Mouse (Mus musculus): Measurements from ENCODE around the gene Klhdc1.

DNA sequence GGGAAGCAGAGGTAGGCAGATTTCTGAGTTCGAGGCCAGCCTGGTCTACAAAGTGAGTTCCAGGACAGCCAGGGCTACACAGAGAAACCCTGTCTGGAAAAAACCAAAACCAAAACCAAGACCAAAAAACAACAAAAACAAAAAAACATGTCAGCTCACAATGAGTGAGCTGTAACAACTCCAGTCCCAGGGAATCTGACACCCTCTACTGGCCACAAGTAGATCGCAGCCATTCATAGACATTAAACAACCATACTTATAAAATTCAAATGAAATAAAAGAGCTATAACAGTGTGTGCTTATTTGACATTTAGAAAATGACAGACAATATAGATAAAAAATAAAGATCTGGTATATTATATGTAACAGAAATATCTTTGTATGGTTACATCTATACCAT is 92.6 kb downstream of the Klhdc1 start:
- TF ChIP-seq CTCF (IDR thresholded peaks at IDR 0.05; ENCODE audit: borderline replicate concordance, extremely low read depth, insufficient read depth, insufficient read length) (peak; percentile 57; the same call in 1 of the 2 replicates), POLR2A (IDR thresholded peaks at IDR 0.05; ENCODE audit: borderline replicate concordance, extremely low read depth, insufficient read depth, insufficient read length, poor library complexity, severe bottlenecking) (no peak)
